Mouse (Mus musculus) CD4-positive, CD25-positive, alpha-beta regulatory T cell, adult 2 months (primary cell): ENCODE measurements around the gene Tspan9.

ENCODE experiments used
- DNase-seq: peaks from one replicate; pipeline ENCODE4 v3.0.0-alpha.2; 2012; ENCODE audit warnings: low read depth, low spot score

Tspan9 gene

DNA sequence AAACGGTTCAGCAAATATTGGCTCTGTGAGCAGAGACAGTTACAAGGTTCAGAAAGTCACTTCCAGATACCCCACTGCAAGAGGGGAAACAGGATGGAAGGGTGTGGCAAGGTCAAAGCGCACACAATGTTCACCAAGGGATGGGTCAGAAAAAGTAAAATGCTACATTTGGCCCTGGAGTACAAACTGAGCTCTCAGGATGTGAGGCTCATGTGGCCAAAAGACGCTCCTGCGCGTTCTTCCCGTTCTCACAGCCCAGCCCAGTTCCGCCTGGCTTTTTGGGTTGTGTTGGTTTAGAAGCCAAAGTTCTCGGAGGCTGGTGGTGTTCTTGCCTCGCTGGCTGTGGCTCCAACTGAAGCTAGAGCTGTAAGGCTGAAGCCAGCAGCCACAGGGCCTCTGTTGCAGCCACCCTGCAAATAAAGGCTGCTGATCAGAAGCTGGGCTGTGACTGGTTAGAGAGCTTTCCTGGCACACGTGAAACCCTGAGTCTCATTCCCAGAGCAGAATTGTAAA is 9.7 kb downstream of the Tspan9 start:
- DNase-seq = no peak

DNA sequence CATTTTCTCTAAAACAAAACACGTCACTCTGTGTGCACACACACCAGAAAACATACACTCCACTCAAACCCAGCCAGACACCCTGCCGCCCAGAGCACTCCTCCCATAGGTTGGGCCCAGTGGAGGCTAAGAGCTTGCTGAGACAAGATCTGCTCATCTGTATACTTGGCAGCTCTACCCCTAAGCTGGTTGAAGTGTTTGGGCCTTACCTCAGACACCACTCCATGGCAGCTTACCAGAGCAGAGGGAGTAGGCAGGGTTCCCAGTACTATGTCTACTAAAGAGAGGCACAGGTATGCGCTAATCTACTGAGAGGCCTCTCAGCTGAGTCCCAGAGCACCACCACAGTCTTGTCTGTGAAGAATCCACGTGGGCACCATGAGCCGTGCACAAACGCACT is 10.8 kb downstream of the Tspan9 start:
- no peak for DNase-seq

DNA sequence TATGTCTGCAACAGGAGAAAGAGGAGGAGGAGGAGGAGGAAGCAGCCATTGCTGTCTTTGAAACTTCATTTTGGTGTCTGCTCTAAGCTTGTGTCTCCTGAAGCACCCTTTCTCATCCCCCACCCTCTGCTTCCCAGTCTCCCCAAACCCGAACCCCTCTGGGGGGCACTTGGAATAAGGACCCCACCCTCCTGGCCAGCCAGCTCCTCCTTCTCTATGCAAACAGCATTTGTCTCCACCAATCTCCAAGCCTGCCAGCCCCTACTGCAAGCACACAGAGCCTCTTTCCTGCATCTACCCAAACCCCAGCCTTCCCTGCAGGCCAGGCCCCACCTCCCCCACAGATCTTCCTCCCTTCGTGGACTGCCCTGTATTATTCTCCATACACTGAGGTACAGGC is 12.0 kb downstream of the Tspan9 start:
- DNase-seq = no peak

DNA sequence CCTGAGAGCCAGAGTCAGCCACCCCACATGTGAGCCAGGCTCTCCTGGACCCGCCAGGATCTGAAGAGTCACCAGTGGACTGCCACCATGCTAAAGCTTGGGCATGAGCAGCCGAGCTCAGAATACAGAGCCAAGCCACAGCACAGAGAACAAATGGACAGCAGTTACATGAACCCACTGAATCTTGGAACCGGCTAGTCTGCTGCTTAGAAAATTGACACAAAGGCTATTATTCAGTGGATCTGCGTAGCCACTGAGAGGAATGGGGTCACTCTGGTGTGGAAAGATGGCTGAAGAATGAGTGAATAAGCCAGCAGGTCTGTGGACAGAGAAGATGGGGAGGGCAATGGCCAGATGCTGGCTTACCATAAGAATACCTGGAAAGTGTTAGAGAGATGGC is 12.7 kb downstream of the Tspan9 start:
- no peak for DNase-seq

DNA sequence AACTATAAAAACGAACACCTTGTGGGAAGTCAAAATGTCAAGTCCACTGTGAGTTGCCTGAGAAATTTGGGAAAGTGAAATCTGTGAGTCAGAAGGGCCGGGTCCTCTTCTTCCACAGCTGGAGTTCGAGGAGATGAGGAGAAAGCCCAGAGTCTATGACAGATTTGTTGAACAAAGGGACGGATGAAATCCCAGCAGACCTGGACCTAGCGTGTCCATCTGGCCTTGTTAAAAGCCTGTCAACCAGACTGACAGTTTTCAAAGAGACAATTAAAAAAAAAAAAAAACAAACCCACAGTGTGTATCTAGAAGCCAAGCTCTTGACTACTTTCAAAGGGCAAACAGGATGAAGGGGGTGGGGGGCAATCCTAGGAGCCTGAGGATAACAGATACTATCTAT is 14.0 kb downstream of the Tspan9 start:
- no peak for DNase-seq

DNA sequence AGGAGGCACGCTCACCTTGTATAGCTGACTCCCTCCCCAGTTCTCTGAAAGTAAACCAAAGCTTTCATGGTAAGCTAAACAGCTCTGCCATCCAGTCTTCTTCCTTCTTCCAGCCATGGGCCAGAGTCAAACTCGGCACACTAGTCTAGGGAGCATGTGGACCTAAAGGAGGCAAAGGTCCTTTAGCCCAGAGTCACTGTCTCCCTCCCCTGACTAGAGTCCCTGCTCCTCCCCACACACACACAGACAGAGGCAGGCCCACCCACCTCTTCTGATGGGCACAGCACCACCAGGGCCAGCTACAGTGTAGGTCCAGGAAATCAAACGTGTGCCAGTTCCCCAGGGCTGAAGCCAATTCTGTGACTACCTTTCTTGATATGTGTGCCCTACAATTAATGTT is 16.1 kb downstream of the Tspan9 start:
- DNase-seq = no peak

DNA sequence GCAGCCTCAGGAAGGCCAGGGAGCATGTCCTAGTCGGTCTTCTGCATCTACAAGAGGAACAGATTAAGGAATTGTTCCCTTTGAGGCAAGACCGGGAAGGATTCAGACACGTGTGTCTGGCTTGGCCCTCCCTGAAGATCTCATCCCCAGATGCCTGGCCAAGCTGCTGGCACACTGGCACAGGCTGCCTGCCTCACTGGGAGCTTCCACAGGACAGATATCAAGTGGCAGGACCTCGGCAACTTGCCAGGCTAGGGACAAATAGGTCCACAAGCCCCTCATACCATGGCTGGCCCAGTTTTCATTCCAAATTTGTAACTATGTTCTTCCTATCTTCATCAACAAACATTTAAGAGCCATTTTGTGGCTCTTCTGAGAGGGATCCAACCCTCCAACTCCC is 16.5 kb downstream of the Tspan9 start:
- no peak for DNase-seq

DNA sequence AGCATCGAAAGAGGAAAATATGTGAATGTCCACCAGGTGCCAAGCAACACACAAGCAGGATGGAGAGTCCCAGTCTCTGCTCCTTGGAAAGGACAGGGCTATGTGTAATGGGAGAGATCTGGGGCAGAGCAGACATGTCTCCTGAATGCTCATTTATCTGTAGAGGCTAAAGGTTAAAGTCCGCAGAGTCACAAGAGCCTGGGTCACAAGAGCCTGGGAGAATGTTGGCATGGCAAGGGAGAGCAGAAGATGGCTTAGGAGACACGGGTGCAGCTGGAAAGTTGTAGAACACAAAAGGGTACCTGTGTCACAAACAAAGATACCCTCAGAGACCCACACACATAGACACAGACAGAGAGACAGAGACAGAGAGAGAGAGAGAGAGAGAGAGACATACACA is 17.9 kb downstream of the Tspan9 start:
- no peak for DNase-seq

DNA sequence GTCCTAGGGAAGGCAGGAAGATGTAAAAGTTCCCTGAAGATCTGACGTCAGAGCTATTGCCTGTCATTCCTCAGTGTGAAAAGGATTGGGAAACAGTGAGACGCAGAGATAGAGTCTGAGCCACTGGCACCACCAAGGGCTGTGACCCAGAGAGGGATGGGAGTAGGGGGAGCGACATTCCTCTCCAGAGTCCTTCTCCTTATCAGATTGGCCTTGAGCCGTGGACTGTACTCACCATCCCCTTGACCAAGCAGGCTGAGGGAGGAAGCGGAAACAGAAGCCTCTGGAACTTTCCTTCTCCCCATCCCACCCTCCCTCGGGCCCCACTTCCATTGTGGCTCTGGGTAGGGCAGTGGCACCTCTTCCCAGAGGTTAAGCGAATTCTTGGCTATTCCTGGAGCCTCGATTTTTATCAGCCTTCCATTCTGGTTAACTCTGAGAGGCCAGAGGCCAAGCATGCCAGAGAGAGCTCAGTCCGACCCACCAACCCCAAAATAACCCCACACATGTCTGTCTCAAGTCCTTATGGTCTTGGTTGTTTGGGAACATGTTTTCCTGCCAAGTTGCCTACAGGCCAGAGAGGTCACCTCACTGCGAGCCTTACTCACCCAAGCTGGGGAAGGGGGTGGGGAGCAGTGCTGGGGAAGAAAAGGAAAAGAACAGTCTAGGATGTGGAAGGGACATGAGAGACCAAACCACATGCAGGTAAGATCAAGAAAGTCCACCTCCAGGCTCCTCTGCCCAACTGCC is 19.0 kb downstream of the Tspan9 start:
- no peak for DNase-seq

DNA sequence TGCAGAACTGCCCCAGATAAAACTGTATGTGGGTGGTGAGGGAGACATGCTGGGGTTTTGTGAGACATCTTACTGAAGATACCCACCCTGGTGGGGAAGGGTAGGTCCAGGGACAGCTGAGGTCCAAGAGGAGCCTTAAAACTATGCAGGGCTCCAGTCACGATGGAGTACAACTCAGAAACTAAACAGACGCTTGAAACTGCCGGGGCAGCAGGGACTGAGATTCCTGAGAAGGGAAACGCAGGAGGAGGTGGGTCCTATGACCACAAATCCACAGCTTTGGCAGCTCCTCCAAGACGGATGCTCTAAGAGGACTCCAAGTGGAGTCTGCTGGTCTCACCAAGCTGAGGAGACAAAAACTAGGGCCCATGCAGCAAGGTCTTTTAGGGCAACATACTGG is 21.3 kb downstream of the Tspan9 start:
- no peak for DNase-seq

DNA sequence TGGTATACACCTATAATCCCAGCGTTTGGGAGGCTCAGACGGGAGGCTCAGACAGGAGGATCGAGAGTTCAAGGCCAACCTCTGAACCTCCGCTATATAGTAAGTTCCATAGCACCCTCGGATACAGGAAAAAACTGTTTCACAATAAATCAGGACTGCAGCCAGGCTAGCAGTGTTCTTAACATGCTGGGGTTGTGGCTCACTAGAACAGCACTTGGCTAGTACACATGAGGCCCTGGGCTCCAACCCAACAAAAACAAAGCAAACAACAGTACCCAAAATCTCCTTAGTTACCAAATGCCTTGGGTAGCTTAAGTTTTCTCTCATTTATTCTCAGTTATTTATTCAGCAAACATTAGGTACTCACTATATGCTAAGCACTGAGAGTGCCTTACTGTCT is 21.7 kb downstream of the Tspan9 start:
- no peak for DNase-seq

DNA sequence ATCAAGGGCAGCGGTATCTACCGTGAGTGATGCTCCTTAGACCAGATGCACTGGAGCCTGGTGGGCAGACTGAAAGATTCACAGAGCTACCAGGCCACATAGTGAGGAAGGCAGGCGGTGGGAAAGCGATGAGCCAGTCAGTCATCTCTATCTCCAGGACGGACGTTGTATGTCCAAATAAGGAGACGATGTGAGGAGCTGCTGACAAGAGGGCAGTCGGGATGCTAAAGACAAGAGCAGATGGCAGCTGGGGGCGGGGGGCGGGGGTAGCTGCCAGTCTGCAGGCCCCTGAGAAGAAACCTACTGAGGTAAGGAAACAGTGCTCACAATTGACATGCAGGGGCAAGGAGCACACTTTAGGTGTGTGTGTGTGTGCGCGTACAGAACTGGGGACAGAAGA is 22.6 kb downstream of the Tspan9 start:
- no peak for DNase-seq

DNA sequence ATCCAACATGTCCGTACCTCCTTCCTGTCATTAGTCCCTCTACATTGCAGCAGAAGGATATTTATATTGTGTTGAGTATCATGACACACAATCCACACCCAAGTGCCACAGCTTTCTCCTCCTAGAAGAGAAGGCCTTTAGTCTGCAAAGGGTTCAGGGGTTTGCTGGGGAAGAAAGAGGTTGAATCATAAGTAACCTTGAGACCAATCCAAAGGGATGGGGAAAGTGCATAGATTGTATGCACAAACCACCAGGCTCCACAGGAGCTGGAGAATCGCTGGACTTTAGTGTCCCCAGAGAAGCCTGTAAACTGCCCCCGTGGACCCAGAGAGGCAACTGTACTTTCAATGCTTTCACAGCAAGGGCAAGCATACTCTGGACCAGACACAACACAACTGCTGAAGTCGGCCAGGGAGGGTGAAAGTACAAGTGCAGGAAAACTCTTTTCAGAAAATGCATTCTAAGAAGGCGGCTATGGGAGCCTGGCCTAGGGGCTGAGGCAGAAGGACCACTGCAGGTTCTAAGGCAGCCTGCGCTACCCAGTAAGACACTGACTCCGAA is 24.6 kb downstream of the Tspan9 start:
- no peak for DNase-seq

DNA sequence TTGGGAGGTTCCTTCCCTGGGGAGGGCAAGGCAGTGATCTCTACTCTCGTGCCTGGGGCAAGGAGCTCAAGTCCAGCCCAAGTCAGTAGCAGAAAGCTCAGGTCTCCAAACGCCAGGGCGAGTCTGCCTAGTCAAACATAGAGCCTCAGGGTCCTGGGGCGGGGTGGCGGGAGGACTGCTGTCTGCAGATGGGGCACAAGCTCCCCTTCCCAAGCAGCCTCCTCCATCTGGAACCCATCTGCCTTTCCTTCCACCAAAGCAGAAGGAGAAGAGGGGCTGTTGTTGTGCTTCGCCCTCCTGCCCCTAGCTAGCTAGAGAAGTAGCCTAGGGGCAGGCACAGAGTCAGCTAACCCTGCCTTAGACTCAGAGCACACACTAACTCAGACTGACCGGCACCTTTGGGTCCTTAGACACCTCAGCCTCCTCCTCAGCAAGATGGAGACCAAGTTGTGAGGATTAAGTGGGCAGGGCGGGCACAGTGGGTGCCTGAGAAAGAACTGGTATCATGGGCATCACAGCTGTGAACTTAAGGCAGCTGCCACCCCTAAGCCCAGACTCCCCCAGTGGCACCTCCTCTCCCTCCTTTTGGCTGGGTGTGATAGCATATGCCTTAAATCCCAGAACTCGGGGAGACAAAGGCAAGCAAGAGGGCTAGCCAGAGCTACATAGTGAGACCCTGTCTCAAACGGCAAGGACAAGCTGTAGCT is 26.4 kb downstream of the Tspan9 start:
- DNase-seq = no peak

DNA sequence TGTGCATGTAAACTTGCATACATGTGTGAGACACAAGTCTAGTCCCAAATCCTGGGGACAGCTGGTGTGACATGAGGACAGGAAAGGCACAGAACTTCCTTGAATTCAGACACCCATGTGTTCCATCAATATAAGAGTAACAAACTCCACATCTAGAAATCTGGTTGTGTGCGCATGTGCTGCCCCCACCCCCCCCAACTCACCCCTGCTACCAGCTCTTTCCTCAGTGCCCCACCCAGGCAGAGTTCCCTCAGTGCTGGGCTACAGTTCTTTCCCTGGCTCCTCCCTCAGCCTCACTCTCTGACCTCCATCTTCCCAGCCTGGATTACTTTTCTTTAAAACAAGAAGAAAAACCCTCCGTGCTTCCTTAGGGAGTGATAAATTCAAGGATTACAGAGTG is 27.1 kb downstream of the Tspan9 start:
- DNase-seq = no peak

DNA sequence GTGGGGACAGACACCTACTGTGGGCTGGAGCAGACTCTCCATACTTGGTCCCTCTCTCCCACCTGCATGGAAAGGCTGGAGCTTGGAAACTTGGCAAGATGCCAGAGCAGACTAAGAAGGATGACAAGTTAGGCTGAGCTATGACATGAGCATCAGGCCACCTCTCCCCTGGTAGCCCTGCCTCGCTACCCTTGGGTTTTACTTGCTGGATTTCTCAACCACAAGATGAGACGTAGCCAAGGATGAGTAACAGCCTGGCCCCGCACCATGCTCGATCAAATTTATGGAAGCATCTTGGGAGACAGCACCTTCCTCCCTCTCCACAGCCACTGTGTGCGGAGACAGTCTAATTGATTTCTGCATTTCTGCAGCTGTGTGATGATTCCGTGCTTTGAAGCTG is 28.3 kb downstream of the Tspan9 start:
- DNase-seq = no peak

DNA sequence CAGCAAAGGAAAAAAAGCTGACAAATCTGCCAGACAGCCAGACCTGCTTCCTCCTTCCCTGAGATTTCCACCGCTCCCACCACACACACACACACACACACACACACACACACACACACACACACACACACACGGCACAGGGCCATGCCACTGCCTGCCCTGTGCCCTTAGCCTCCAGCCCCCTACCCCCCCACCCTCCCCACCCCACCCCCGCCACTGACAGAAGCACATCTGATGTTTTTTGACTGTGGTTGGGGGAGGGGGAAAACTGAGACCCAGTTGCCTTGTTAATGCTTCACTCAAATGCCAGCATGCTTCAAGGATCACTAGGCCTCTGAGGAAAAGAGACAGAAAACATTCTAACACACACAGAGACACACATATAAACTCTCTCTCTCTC is 30.8 kb downstream of the Tspan9 start:
- no peak for DNase-seq

DNA sequence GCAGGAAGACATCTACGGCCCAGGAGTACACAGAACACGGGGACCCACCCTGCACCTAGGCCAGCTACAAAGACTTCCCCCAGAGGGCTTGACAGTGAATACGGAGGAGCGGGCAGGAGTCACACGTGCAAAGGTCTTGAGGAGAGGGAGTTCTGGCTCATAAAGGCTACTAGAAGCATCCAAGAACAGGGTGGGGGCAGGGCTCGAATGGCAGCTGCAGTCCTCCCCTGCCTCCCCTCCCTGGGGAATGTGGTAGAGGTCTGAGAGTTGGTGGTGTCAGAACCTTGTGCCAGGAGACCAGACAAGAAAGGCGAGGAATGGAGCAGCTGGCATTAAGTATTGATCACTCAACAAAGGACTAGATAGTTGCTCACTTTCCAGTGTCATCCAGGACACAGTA is 31.6 kb downstream of the Tspan9 start:
- no peak for DNase-seq

DNA sequence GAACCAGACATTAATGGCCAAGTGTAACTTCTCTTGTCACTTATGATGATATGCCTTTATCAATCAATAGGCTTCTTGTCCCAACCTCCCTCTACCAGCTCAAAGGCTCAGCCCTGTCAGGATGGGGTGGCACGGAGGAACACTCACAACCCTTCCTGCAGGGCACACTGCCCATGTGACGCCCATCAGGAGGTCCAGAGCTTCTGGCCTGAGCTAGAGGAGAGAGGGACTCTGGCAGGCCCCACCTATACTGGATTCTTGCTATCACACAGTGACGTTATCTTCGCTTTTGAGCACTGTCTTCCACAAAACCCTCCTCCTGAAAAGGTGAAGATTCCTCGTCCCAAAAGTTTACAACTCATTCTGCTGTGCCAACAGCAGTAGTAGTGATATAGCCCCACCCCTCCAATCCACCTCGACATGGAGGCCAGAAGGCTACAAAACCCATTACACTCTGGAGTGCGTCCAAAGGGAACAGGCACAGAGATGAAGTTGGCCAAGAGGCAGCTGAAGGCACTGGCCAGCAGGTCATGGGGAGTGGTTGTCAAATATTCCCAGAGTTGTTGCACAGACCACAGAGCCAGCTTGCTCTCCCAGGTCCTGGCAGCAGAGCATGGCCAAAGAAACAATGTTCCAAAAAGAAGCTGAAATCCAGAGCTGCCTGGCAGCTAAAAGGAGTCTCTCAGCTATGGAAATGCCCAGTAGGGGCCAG is 34.9 kb downstream of the Tspan9 start:
- no peak for DNase-seq

DNA sequence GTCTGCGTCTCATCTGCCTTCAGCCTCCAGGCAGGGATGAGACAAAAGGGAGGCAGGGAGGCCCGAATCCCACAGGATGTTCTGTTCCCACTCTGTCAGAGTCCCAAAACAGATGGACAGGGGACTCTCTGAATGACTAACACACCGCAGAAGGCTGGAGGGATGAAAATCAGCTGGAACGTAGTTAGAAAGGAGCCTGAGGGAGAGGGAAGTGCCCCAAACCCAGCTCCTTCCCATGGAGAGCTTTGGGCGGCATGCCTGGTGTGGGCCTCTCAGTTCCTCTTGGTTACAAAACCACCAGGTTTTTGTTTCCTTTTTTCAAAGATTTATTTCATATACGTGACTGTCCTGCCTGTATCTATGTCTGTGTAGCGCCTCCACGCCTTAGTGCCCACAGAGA is 35.7 kb downstream of the Tspan9 start:
- DNase-seq = no peak

DNA sequence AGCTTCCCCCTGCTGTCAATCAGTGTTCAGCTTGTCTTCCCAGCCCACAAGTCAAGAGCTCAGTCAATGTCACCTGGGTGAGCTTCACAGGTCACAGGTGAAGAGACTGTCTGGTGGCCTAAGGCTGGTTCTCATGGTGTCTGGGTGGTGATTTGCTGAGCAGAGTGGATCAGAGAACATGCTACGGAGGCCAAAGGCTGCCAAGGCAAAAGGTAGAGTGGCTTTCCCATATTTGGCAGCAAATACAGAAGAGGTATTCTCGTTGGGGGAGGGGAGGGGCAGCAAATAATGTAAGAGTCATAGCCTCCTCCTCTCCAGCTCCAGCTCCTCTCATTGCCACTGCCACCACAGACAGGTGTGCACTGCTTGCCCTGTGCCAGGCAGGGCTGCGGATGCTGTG is 37.2 kb downstream of the Tspan9 start:
- DNase-seq = no peak

DNA sequence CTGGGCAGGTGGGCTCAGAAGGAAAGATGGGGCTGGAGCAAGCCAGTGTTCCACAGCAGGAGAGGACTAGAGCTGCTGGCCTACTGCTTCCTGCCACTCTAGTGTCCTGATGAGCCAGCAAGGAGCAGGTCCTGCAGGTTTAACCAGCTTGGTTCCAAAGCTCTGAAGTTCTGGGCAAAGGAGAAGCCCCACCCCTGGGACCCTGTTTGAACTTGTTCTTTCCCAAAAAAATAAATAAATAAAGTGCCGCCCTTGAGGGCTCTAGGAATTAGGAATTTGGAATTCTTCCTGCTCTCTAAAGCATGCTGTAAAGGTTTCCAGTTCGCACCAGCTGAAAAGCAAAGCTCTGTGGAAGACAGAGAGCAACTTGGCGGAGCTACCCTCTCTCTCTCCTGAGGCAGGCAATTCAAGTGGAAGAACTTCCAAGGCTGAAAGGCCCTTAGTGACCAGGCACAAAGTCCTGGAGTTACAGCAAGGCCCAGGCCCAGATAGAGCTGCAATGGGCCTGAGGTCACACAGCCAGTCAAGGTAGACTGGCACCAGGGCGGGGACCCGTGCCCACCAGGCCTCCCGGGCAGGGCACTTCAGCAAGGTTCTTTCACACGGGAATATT is 38.6 kb downstream of the Tspan9 start:
- DNase-seq = no peak
